Mouse (Mus musculus): ENCODE results near the gene Ugt1a6a. TPM values are rescaled to one million over a fixed set of nuclear protein-coding genes. Genes with fewer than 3 reads are reported as not detected.
"Not testable (repeated sequence)": the region's sequence is repeated elsewhere in the genome, so short reads cannot be mapped to it uniquely, and the experiment has no call there.

Gene Ugt1a6a
- polyA plus RNA-seq, 1 experiment from 2014 or later: 7.9 TPM

GRCm38 (mm10) chr1:88140492-88140891 is 5.9 kb downstream of the Ugt1a6a start:
- H3K4me1 ChIP-seq (replicated peaks); H3K4me3 ChIP-seq (replicated peaks); H3K4me2 ChIP-seq (replicated peaks); H3K9ac ChIP-seq; H3K27ac ChIP-seq; H3K9me3 ChIP-seq; H3K27me3 ChIP-seq (replicated peaks); H3K36me3 ChIP-seq: not testable (repeated sequence)
- ATAC-seq: peak; percentile 80
- 51% methylated on average over 1 of the region's 1 CpGs for WGBS

- not testable (repeated sequence) for H3K27ac ChIP-seq; H3K9ac ChIP-seq; H3K36me3 ChIP-seq; H3K4me1 ChIP-seq (replicated peaks); H3K27me3 ChIP-seq (replicated peaks); H3K4me2 ChIP-seq (replicated peaks); H3K9me3 ChIP-seq; H3K4me3 ChIP-seq (replicated peaks)
- WGBS: 3% methylated on average over 5 of the region's 5 CpGs
- peak; percentile 39 for ATAC-seq
Measured at GRCm38 (mm10) chr1:88143966-88144675, 9.5 kb downstream of the Ugt1a6a start.

DNA sequence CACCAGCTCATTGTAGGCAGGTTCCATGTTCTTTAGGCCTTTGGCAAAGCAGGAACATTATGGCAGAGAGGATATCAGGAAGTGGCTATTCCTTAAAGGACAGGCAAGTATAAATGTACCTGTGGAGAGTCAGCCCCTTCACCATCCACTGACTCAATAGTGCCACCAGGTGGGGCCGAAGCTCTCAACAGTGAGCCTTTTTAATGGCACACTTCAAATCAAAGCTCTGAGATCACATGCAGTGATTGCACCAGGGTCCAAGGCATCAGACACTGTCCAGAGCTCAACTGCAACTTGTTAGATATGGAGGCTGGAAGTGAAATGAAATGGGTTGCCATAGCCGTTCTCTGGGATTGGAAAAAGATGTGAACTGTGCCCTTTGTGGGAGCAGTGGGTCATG is 10.7 kb downstream of the Ugt1a6a start:
- H3K9ac ChIP-seq; H3K4me1 ChIP-seq (replicated peaks); H3K9me3 ChIP-seq; H3K4me3 ChIP-seq (replicated peaks); H3K27ac ChIP-seq; H3K4me2 ChIP-seq (replicated peaks); H3K36me3 ChIP-seq; ATAC-seq; H3K27me3 ChIP-seq (replicated peaks): not testable (repeated sequence)
- 70% methylated on average over 2 of the region's 2 CpGs for WGBS

DNA sequence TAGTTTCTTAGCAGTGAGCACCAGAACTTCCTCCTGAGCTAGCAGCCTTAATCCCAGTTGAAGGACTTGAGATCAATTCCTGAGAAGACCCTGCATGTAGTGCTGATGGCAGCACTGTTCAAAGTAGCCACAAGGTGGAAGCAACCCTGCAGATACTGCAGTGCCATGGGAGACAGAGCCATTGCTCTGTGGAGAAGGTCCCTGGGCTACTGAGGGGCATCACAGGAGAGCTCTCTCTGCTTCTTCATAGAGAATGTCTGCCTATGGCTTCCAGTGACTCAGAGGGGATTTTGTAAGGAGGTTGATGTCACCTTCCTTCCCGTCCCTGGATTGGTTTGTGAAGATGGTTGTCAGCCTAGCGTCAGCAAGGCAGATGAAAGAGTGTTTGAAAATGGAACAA is 15.5 kb downstream of the Ugt1a6a start:
- H3K4me3 ChIP-seq (replicated peaks); H3K9ac ChIP-seq; H3K36me3 ChIP-seq; H3K4me1 ChIP-seq (replicated peaks); H3K27me3 ChIP-seq (replicated peaks); H3K27ac ChIP-seq; H3K4me2 ChIP-seq (replicated peaks); H3K9me3 ChIP-seq: not testable (repeated sequence)
- 0 out of 2 replicates have a peak, but pooled peaks have one; percentile 41 for ATAC-seq
- 82% methylated on average over 2 of the region's 2 CpGs for WGBS

- Histone ChIP-seq H3K9me3 (no peaks in the 10 kb centered on the region), H3K9ac (no peak overlapping the region), H3K4me3 (replicated peaks) (no peak overlapping the region), H3K4me2 (replicated peaks) (no peak overlapping the region), H3K27me3 (replicated peaks) (no peaks in the 10 kb centered on the region), H3K27ac (no peak overlapping the region), H3K36me3 (no peaks in the 10 kb centered on the region), H3K4me1 (replicated peaks) (no peaks in the 10 kb centered on the region)
- ATAC-seq: no peak
- 61% methylated on average over 2 of the region's 2 CpGs for whole genome bisulfite sequencing
Measured at GRCm38 (mm10) chr1:88158430-88158829, 23.8 kb downstream of the Ugt1a6a start.

GRCm38 (mm10) chr1:88165711-88166110 is 31.1 kb downstream of the Ugt1a6a start, which contains the start of gene Ugt1a5:
Gene Ugt1a5 (plus strand): TSS chr1:88166012.
- whole genome bisulfite sequencing: 76% methylated on average over 5 of the region's 5 CpGs
- Histone ChIP-seq H3K4me2 (replicated peaks) (no peak within 1 kb of the TSS), H3K4me3 (replicated peaks) (no peak within 1 kb of the TSS), H3K27ac (no peak within 1 kb of the TSS), H3K27me3 (replicated peaks) (no peaks in the 10 kb centered on the region), H3K36me3 (no peaks in the 10 kb centered on the region), H3K9ac (no peak within 1 kb of the TSS), H3K4me1 (replicated peaks) (no peaks in the 10 kb centered on the region), H3K9me3 (no peaks in the 10 kb centered on the region)
- no peak for ATAC-seq

- not testable (repeated sequence) for H3K4me3 ChIP-seq (replicated peaks); H3K9ac ChIP-seq; ATAC-seq; H3K27me3 ChIP-seq (replicated peaks); H3K4me1 ChIP-seq (replicated peaks); H3K9me3 ChIP-seq; H3K27ac ChIP-seq; H3K4me2 ChIP-seq (replicated peaks); H3K36me3 ChIP-seq
- WGBS: 66% methylated on average over 7 of the region's 7 CpGs
Measured at GRCm38 (mm10) chr1:88172190-88172589, 37.6 kb downstream of the Ugt1a6a start.

- Histone ChIP-seq H3K27me3 (replicated peaks) (no peaks in the 10 kb centered on the region), H3K9ac (no peak overlapping the region), H3K36me3 (no peaks in the 10 kb centered on the region), H3K27ac (no peak overlapping the region), H3K9me3 (no peaks in the 10 kb centered on the region), H3K4me2 (replicated peaks) (no peak overlapping the region), H3K4me3 (replicated peaks) (no peak overlapping the region), H3K4me1 (replicated peaks) (no peaks in the 10 kb centered on the region)
- WGBS: 90% methylated on average over 1 of the region's 1 CpGs
- ATAC-seq: no peak
Measured at GRCm38 (mm10) chr1:88179657-88180056, 45.0 kb downstream of the Ugt1a6a start.

DNA sequence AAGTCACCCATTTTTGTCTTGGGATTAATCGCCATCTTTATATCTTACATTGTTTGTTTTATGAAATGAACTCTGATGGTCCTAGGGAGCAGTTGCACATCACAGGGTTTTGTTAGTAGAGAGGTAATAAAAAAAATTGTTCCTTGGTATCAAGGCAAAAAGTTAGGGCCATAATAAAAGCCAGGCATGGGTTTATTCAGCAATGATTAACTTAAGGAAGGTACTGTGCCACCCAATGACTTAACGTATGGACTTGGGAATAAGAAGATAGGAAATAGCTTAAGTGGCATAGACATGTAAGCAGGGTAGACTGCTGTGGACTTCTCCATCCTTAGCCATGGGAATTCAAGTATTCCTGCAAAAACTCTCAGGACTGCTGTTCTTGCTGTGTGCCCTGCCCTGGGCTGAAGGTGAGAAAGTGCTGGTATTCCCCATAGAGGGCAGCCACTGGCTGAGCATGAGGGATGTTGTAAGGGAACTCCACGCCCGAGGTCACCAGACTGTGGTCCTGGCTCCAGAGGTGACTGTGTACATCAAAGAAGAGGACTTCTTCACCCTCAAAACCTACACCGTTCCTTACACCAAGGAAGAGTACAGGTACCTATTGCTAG is 51.8 kb downstream of the Ugt1a6a start:
- H3K4me1 ChIP-seq (replicated peaks): no peaks in the 10 kb centered on the region
- no peak overlapping the region for H3K4me3 ChIP-seq (replicated peaks)
- no peak overlapping the region for H3K27ac ChIP-seq
- no peaks in the 10 kb centered on the region for H3K27me3 ChIP-seq (replicated peaks)
- 86% methylated on average over 5 of the region's 5 CpGs for WGBS
- no peak for ATAC-seq
- no peaks in the 10 kb centered on the region for H3K36me3 ChIP-seq
- H3K9me3 ChIP-seq: no peaks in the 10 kb centered on the region
- H3K9ac ChIP-seq: no peak overlapping the region
- no peak overlapping the region for H3K4me2 ChIP-seq (replicated peaks)

DNA sequence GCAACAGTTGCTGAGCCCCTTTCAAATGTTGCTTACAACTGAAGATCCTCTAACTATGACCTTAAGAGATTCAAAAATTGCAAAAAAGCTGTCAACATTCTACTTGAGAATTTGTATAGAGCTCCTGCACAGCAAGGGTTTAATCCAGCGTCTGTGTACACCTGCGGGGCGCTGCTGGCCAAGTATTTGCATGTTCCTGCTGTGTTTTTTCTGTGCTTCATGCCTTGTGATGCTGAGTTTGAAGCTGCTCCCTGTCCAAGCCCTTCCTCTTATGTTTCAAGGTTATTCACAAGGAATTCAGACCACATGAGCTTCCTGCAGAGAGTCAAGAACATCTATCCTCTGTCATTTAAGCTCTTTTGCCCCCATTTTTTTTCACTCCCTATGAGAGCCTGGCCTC is 57.5 kb downstream of the Ugt1a6a start:
- WGBS: 68% methylated on average over 3 of the region's 3 CpGs
- Histone ChIP-seq H3K9ac (no peak overlapping the region), H3K36me3 (no peaks in the 10 kb centered on the region), H3K4me1 (replicated peaks) (no peaks in the 10 kb centered on the region), H3K9me3 (no peaks in the 10 kb centered on the region), H3K4me2 (replicated peaks) (no peak overlapping the region), H3K27ac (no peak overlapping the region), H3K27me3 (replicated peaks) (no peaks in the 10 kb centered on the region), H3K4me3 (replicated peaks) (no peak overlapping the region)
- no peak for ATAC-seq

- H3K4me2 ChIP-seq (replicated peaks): no peak overlapping the region
- H3K27ac ChIP-seq: no peak overlapping the region
- WGBS: 82% methylated on average over 1 of the region's 1 CpGs
- H3K27me3 ChIP-seq (replicated peaks): no peaks in the 10 kb centered on the region
- H3K4me3 ChIP-seq (replicated peaks): no peak overlapping the region
- H3K4me1 ChIP-seq (replicated peaks): 0 out of 2 replicates have a peak, but pooled peaks cover 4% of the 10 kb centered on the region
- H3K9me3 ChIP-seq: no peaks in the 10 kb centered on the region
- no peaks in the 10 kb centered on the region for H3K36me3 ChIP-seq
- ATAC-seq: no peak
- no peak overlapping the region for H3K9ac ChIP-seq
Measured at GRCm38 (mm10) chr1:88195687-88196086, 61.1 kb downstream of the Ugt1a6a start.

DNA sequence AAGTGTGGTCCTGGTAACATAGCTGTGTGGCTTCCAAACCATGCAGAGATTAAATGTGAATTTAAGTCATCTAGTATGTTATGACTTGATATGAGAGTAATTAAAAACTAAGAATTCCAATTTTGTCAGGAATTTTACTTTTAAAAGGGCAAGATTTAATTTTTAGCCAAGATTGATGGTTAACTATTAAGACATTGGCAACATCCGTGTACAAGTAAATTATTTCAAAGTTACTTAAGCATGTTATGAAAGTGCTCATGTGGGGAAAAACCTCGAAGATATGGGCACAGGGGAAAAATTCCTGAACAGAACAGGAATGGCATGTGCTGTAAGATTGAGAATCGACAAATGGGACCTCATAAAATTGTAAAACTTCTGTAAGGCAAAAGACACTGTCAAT is 62.8 kb downstream of the Ugt1a6a start:
- Histone ChIP-seq H3K4me3 (replicated peaks) (no peak overlapping the region), H3K9me3 (no peaks in the 10 kb centered on the region), H3K36me3 (no peaks in the 10 kb centered on the region), H3K27ac (no peak overlapping the region), H3K4me1 (replicated peaks) (0 out of 2 replicates have a peak, but pooled peaks cover 4% of the 10 kb centered on the region), H3K9ac (no peak overlapping the region), H3K27me3 (replicated peaks) (no peaks in the 10 kb centered on the region), H3K4me2 (replicated peaks) (no peak overlapping the region)
- no peak for ATAC-seq
- whole genome bisulfite sequencing: 75% methylated on average over 3 of the region's 3 CpGs

GRCm38 (mm10) chr1:88199996-88200395 is 65.4 kb downstream of the Ugt1a6a start:
- Histone ChIP-seq H3K4me1 (replicated peaks) (peaks cover 5% of the 10 kb centered on the region; the same call in 1 of the 2 replicates), H3K36me3 (no peaks in the 10 kb centered on the region), H3K4me3 (replicated peaks) (no peak overlapping the region), H3K9me3 (peaks cover 3% of the 10 kb centered on the region; the same call in 1 of the 2 replicates), H3K27me3 (replicated peaks) (no peaks in the 10 kb centered on the region), H3K27ac (no peak overlapping the region), H3K9ac (no peak overlapping the region), H3K4me2 (replicated peaks) (no peak overlapping the region)
- ATAC-seq: no peak
- WGBS: 60% methylated on average over 2 of the region's 2 CpGs
